Mouse (Mus musculus): Measurements from ENCODE around the gene Fkbp4. TPM values are rescaled to one million over a fixed set of nuclear protein-coding genes. Genes with fewer than 3 reads are reported as not detected.
"Not testable (repeated sequence)": the region's sequence is repeated elsewhere in the genome, so short reads cannot be mapped to it uniquely, and the experiment has no call there.

Fkbp4 gene
- polyA plus RNA-seq, 1 experiment: 85.8 TPM

- Histone ChIP-seq H3K4me1 (ENCODE audit: control insufficient read depth, insufficient read depth, low read length) (no peaks in the 10 kb centered on the region), H3K4me3 (replicated peaks; ENCODE audit: extremely low read depth, low read depth, low read length) (no peak overlapping the region)
- 56% methylated on average over 7 of the region's 7 CpGs for WGBS
- no peak for TF ChIP-seq CTCF (IDR thresholded peaks at IDR 0.05; ENCODE audit: insufficient read depth, low read length)
- no peak for DNase-seq
Measured at GRCm38 (mm10) chr6:128383752-128384151, 54.7 kb downstream of the Fkbp4 start.

GRCm38 (mm10) chr6:128381254-128381653 lies 57.2 kb downstream of the Fkbp4 start:
- no peak for DNase-seq
- TF ChIP-seq CTCF (IDR thresholded peaks at IDR 0.05; ENCODE audit: insufficient read depth, low read length) (no peak), POLR2A (IDR thresholded peaks at IDR 0.05; ENCODE audit: borderline replicate concordance, extremely low read depth, low read depth, low read length) (no peak)
- Histone ChIP-seq H3K4me1 (ENCODE audit: control insufficient read depth, insufficient read depth, low read length) (no peaks in the 10 kb centered on the region), H3K4me3 (replicated peaks; ENCODE audit: extremely low read depth, low read depth, low read length) (no peak overlapping the region)
- 60% methylated on average over 3 of the region's 3 CpGs for WGBS

- 24% methylated on average over 1 of the region's 1 CpGs for WGBS
- H3K4me1 ChIP-seq (ENCODE audit: control insufficient read depth, insufficient read depth, low read length); DNase-seq; H3K4me3 ChIP-seq (replicated peaks; ENCODE audit: extremely low read depth, low read depth, low read length): not testable (repeated sequence)
Measured at GRCm38 (mm10) chr6:128380594-128381167, 57.8 kb downstream of the Fkbp4 start.

Other genes starting within 250 kb of the Fkbp4 start
- gene Tead4, start 137.9 kb downstream of the Fkbp4 start, polyA plus RNA-seq (2012; rRNA removed): 13.6 and 16.6 TPM in 2 replicates
- gene Tulp3, start 82.8 kb downstream of the Fkbp4 start, polyA plus RNA-seq (2012; rRNA removed): 15.7 and 21.5 TPM in 2 replicates
- 8.1 and 11.8 TPM in 2 replicates for gene Rhno1, start 75.8 kb downstream of the Fkbp4 start, polyA plus RNA-seq (2012; rRNA removed)
- gene Foxm1, start 75.7 kb downstream of the Fkbp4 start, polyA plus RNA-seq (2012; rRNA removed): 3.0 and 5.5 TPM in 2 replicates
- gene Tex52, start 63.2 kb downstream of the Fkbp4 start, polyA plus RNA-seq (2012; rRNA removed): 0.10 and 0.18 TPM in 2 replicates
- not detected in 2 replicates for gene Gm44596, start 63.2 kb downstream of the Fkbp4 start, polyA plus RNA-seq (2012; rRNA removed)
- gene Nrip2, start 39.4 kb downstream of the Fkbp4 start, polyA plus RNA-seq (2012; rRNA removed): 0.31 and 0.45 TPM in 2 replicates
- gene Itfg2, start 13.7 kb downstream of the Fkbp4 start, polyA plus RNA-seq (2012; rRNA removed): 22.6 and 31.5 TPM in 2 replicates
- gene Pzp, start 88.0 kb upstream of the Fkbp4 start, polyA plus RNA-seq (2012; rRNA removed): 0.31 and 0.54 TPM in 2 replicates
- gene A2ml1, start 142.9 kb upstream of the Fkbp4 start, polyA plus RNA-seq (2012; rRNA removed): 2.8 and 5.1 TPM in 2 replicates
- 0.52 and 1.8 TPM in 2 replicates for gene Klrb1a, start 184.9 kb upstream of the Fkbp4 start, polyA plus RNA-seq (2012; rRNA removed)
- gene Clec2h, start 223.7 kb upstream of the Fkbp4 start, polyA plus RNA-seq (2012; rRNA removed): 0.17 TPM in 1 of 2 replicates, not detected in the other